Mouse (Mus musculus): ENCODE results near the gene Olfr520.

DNA sequence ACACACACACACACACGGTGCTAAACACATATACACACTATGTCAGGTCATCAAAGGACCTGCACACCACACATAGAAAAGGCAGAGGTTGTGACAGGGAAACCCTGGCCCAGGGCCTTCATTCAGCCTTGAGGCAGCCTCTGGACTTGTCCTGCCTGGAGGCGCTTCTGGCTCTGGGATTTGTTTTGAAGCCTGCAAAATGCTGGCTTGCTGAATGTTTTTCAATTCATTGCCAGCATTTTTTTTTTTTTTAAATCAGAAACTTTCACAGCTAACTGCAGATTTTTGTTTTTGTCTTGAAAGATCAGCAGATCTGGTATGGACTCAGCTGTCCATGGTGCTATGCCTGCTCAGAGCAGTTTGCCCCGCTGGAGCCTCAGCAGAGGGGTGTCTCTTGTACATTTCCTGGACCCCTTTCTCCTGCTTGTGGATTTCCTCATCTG lies 30.3 kb upstream of the Olfr520 start:
- TF ChIP-seq ZC3H11A (IDR thresholded peaks at IDR 0.05; ENCODE audit: borderline replicate concordance, low read depth, low read length), result no peak
- no peak for TF ChIP-seq CHD2 (IDR thresholded peaks at IDR 0.05; ENCODE audit: low read depth, low read length)
- TF ChIP-seq MAFK (IDR thresholded peaks at IDR 0.05; ENCODE audit: insufficient read depth, low read depth, low read length), result no peak
